In the genomic region with DNA sequence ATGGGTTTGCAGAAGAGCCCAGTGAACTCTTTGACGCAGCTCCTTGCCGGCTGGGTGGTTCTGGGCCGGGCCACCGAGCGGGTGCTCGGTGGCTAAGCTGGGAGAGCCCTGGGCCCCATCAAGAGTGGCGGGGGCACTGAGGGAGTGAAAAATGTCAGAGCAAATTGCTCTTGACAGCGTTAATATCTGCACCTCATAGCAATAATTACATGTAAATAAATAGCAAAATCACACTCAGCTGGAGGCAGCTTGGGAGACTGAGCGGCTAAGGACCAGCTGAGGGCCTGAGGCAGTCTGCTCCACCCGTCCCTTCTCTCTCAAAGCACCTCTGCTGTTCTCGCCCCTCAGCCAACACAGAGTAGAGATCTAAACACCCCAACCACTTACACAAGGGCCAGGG, we compare ENCODE assay signal across 19 mouse cellular contexts.
DNase-seq lines count a peak whose midpoint lies in the region; ATAC-seq and TF ChIP-seq lines count a peak whose summit lies in the region.
"Had no signal": no experiment of that assay in that cellular context is flagged by ENCODE, and none has a peak within 500 bp of the region (broad histone marks: within the 10 kb centered on the region; RNA-seq: fewer than 3 reads in every experiment).

No protein-coding gene starts in this region.

- no peak for ATAC-seq in forebrain, embryonic 16.5 days
- 0 out of 2 replicates have a peak, but pooled peaks have one; percentile 25 for ATAC-seq in hindbrain, embryonic 11.5 days (ENCODE audit: low FRiP score)
- ATAC-seq in hindbrain, postnatal 0 days, result no peak
- ATAC-seq in midbrain, embryonic 14.5 days (ENCODE audit: low FRiP score, low TSS enrichment), result no peak
- ATAC-seq: intestine, embryonic 15.5 days had no signal

- peaks cover 100% of the 10 kb centered on the region for H3K27me3 ChIP-seq in forebrain, embryonic 10.5 days (ENCODE audit: poor library complexity, severe bottlenecking)
- no peaks in the 10 kb centered on the region for H3K27me3 ChIP-seq in forebrain, embryonic 16.5 days (replicated peaks; ENCODE audit: control insufficient read depth, insufficient read depth, low read length)
- peaks cover 2% of the 10 kb centered on the region; the same call in 1 of the 2 replicates for H3K27me3 ChIP-seq in hindbrain, embryonic 11.5 days (ENCODE audit: control insufficient read depth, insufficient read depth, low read length)
- H3K27me3 ChIP-seq in hindbrain, postnatal 0 days (ENCODE audit: insufficient read depth, low read length), result no peaks in the 10 kb centered on the region
- H3K27me3 ChIP-seq in midbrain, embryonic 14.5 days (ENCODE audit: control insufficient read depth, insufficient read depth, low read length), result no peaks in the 10 kb centered on the region
- H3K27me3 ChIP-seq in midbrain, embryonic 10.5 days (ENCODE audit: low read depth, poor library complexity, severe bottlenecking), result peaks cover 99% of the 10 kb centered on the region

- no peak for TF ChIP-seq CTCF in hindbrain, postnatal 0 days (IDR thresholded peaks at IDR 0.05; ENCODE audit: low read depth)

- H3K4me1 ChIP-seq in forebrain, embryonic 10.5 days, result peaks cover 82% of the 10 kb centered on the region
- H3K4me1 ChIP-seq in forebrain, embryonic 16.5 days (replicated peaks; ENCODE audit: control insufficient read depth, insufficient read depth, low read length), result peaks cover 16% of the 10 kb centered on the region
- H3K4me1 ChIP-seq in hindbrain, embryonic 11.5 days (replicated peaks; ENCODE audit: control insufficient read depth, insufficient read depth, low read length), result peaks cover 2% of the 10 kb centered on the region; the same call in 1 of the 2 replicates
- H3K4me1 ChIP-seq in hindbrain, postnatal 0 days (ENCODE audit: insufficient read depth, low read length), result no peaks in the 10 kb centered on the region
- H3K4me1 ChIP-seq in midbrain, embryonic 14.5 days (ENCODE audit: control insufficient read depth, insufficient read depth, low read length), result peaks cover 68% of the 10 kb centered on the region
- H3K4me1 ChIP-seq in midbrain, embryonic 10.5 days, result peaks cover 70% of the 10 kb centered on the region
- H3K4me1 ChIP-seq: intestine, embryonic 15.5 days had no signal

- no peak overlapping the region for H3K4me2 ChIP-seq in forebrain, embryonic 16.5 days (ENCODE audit: low read length)
- no peak overlapping the region for H3K4me2 ChIP-seq in hindbrain, embryonic 11.5 days (replicated peaks; ENCODE audit: low read depth, low read length)
- no peak overlapping the region for H3K4me2 ChIP-seq in hindbrain, postnatal 0 days (ENCODE audit: low read depth, low read length)
- no peak overlapping the region for H3K4me2 ChIP-seq in midbrain, embryonic 14.5 days (ENCODE audit: low read length)
- H3K4me2 ChIP-seq: embryonic facial prominence, embryonic 15.5 days; intestine, embryonic 15.5 days had no signal

- no peaks in the 10 kb centered on the region for H3K9me3 ChIP-seq in forebrain, embryonic 10.5 days
- no peaks in the 10 kb centered on the region for H3K9me3 ChIP-seq in forebrain, embryonic 16.5 days (ENCODE audit: control insufficient read depth, low read length)
- H3K9me3 ChIP-seq in hindbrain, embryonic 11.5 days (ENCODE audit: control insufficient read depth, low read length), result no peaks in the 10 kb centered on the region
- H3K9me3 ChIP-seq in hindbrain, postnatal 0 days (ENCODE audit: low read length), result no peaks in the 10 kb centered on the region
- no peaks in the 10 kb centered on the region for H3K9me3 ChIP-seq in midbrain, embryonic 14.5 days (ENCODE audit: control insufficient read depth, low read length)
- no peaks in the 10 kb centered on the region for H3K9me3 ChIP-seq in midbrain, embryonic 10.5 days (replicated peaks)
- H3K9me3 ChIP-seq: embryonic facial prominence, embryonic 15.5 days; heart, embryonic 10.5 days; intestine, embryonic 15.5 days had no signal

- no peaks in the 10 kb centered on the region for H3K36me3 ChIP-seq in forebrain, embryonic 10.5 days (replicated peaks)
- no peaks in the 10 kb centered on the region for H3K36me3 ChIP-seq in forebrain, embryonic 16.5 days (ENCODE audit: control insufficient read depth, insufficient read depth)
- no peaks in the 10 kb centered on the region for H3K36me3 ChIP-seq in hindbrain, embryonic 11.5 days (ENCODE audit: control insufficient read depth, insufficient read depth, low read length)
- no peaks in the 10 kb centered on the region for H3K36me3 ChIP-seq in hindbrain, postnatal 0 days (ENCODE audit: insufficient read depth, low read length)
- no peaks in the 10 kb centered on the region for H3K36me3 ChIP-seq in midbrain, embryonic 14.5 days (ENCODE audit: control insufficient read depth, insufficient read depth, low read length)
- peaks cover 14% of the 10 kb centered on the region for H3K36me3 ChIP-seq in midbrain, embryonic 10.5 days
- H3K36me3 ChIP-seq: embryonic facial prominence, embryonic 15.5 days; heart, embryonic 10.5 days; intestine, embryonic 15.5 days had no signal

- H3K4me3 ChIP-seq in forebrain, embryonic 10.5 days, result no peak overlapping the region
- H3K4me3 ChIP-seq in forebrain, embryonic 16.5 days (replicated peaks; ENCODE audit: low read length), result no peak overlapping the region
- no peak overlapping the region for H3K4me3 ChIP-seq in hindbrain, embryonic 11.5 days (ENCODE audit: low read depth, low read length)
- no peak overlapping the region for H3K4me3 ChIP-seq in hindbrain, postnatal 0 days (ENCODE audit: low read length)
- no peak overlapping the region for H3K4me3 ChIP-seq in midbrain, embryonic 14.5 days (replicated peaks; ENCODE audit: low read depth, low read length)
- H3K4me3 ChIP-seq in midbrain, embryonic 10.5 days, result no peak overlapping the region
- H3K4me3 ChIP-seq: embryonic facial prominence, embryonic 15.5 days; erythroblast, embryonic 14.5 days; heart, embryonic 10.5 days; intestine, embryonic 15.5 days had no signal

- H3K27ac ChIP-seq in forebrain, embryonic 10.5 days, result 0 out of 2 replicates have a peak overlapping the region, but pooled peaks have one; percentile 20
- no peak overlapping the region for H3K27ac ChIP-seq in forebrain, embryonic 16.5 days (ENCODE audit: low read length)
- H3K27ac ChIP-seq in hindbrain, embryonic 11.5 days (ENCODE audit: low read depth, low read length), result 0 out of 2 replicates have a peak overlapping the region, but pooled peaks have one; percentile 12
- H3K27ac ChIP-seq in hindbrain, postnatal 0 days, result no peak overlapping the region
- H3K27ac ChIP-seq in midbrain, embryonic 14.5 days (replicated peaks; ENCODE audit: low read depth, low read length), result peak overlapping the region; percentile 67
- H3K27ac ChIP-seq in midbrain, embryonic 10.5 days (replicated peaks), result no peak overlapping the region
- H3K27ac ChIP-seq: embryonic facial prominence, embryonic 15.5 days; heart, embryonic 10.5 days; intestine, embryonic 15.5 days had no signal

- no peak overlapping the region for H3K9ac ChIP-seq in forebrain, embryonic 16.5 days (replicated peaks; ENCODE audit: low read depth, low read length)
- no peak overlapping the region for H3K9ac ChIP-seq in hindbrain, embryonic 11.5 days (ENCODE audit: low read depth, low read length)
- no peak overlapping the region for H3K9ac ChIP-seq in hindbrain, postnatal 0 days (replicated peaks; ENCODE audit: low read length)
- H3K9ac ChIP-seq in midbrain, embryonic 14.5 days (replicated peaks; ENCODE audit: low read length), result no peak overlapping the region
- H3K9ac ChIP-seq: embryonic facial prominence, embryonic 15.5 days; intestine, embryonic 15.5 days had no signal

- DNase-seq in forebrain, embryonic 10.5 days (ENCODE audit: extremely low spot score, low spot score), result no peak
- no peak for DNase-seq in hindbrain, embryonic 11.5 days (ENCODE audit: low spot score)
- no peak for DNase-seq in hindbrain, postnatal 0 days (ENCODE audit: low spot score)
- peak; percentile 59 for DNase-seq in midbrain, embryonic 14.5 days
- no peak for DNase-seq in midbrain, embryonic 10.5 days (ENCODE audit: low spot score)
- no peak for DNase-seq in cerebellum, adult 8-10 months
- DNase-seq: adrenal gland, postnatal 10 days; cerebellum, adult 11-12 months; cerebellum, adult 9-11 months; cerebellum, postnatal 36 days; gastrocnemius, postnatal 10 days; heart, adult 18-20 months; heart, postnatal 10 days; heart, postnatal 4 days had no signal

- 80% methylated on average over 11 of the region's 11 CpGs for WGBS in forebrain, embryonic 10.5 days
- WGBS in forebrain, embryonic 16.5 days, result 53% methylated on average over 11 of the region's 11 CpGs
- WGBS in hindbrain, embryonic 11.5 days, result 61% methylated on average over 11 of the region's 11 CpGs
- 55% methylated on average over 11 of the region's 11 CpGs for WGBS in hindbrain, postnatal 0 days
- 36% methylated on average over 11 of the region's 11 CpGs for WGBS in midbrain, embryonic 14.5 days
- WGBS in midbrain, embryonic 10.5 days, result 77% methylated on average over 11 of the region's 11 CpGs

Comparison
In these comparisons a context has a peak if more than half of its experiments do, and no peak if none do; other contexts are left out.
1. H3K27ac ChIP-seq: peak in forebrain, embryonic 10.5 days (single experiment), hindbrain, embryonic 11.5 days (single experiment) and midbrain, embryonic 14.5 days (single experiment); none in forebrain, embryonic 16.5 days (single experiment), hindbrain, postnatal 0 days (single experiment) and midbrain, embryonic 10.5 days (single experiment).